Mouse (Mus musculus): Measurements from ENCODE around the gene Unc13d.

GRCm38 (mm10) chr11:116012262-116012947 is 65.4 kb downstream of the Unc13d start, which contains the start of gene Galk1:
- TF ChIP-seq EP300 (optimal IDR thresholded peaks at IDR 0.05) (no peak), CTCF (IDR thresholded peaks at IDR 0.05; ENCODE audit: low read depth) (no peak)

Measured in stomach, postnatal 0 days (tissue).